Mouse (Mus musculus) cerebellum, adult 18-20 months (tissue): ENCODE data around the gene Smg5.
A peak's percentile ranks its signal among the peaks of the same experiment; 100 is the strongest.
"Not testable (repeated sequence)": the region's sequence is repeated elsewhere in the genome, so short reads cannot be mapped to it uniquely, and the experiment has no call there.

Source experiments
- DNase-seq, 2 experiments: peaks; one replicate each; pipeline ENCODE4 v3.0.0; 2021

Smg5 gene

DNA sequence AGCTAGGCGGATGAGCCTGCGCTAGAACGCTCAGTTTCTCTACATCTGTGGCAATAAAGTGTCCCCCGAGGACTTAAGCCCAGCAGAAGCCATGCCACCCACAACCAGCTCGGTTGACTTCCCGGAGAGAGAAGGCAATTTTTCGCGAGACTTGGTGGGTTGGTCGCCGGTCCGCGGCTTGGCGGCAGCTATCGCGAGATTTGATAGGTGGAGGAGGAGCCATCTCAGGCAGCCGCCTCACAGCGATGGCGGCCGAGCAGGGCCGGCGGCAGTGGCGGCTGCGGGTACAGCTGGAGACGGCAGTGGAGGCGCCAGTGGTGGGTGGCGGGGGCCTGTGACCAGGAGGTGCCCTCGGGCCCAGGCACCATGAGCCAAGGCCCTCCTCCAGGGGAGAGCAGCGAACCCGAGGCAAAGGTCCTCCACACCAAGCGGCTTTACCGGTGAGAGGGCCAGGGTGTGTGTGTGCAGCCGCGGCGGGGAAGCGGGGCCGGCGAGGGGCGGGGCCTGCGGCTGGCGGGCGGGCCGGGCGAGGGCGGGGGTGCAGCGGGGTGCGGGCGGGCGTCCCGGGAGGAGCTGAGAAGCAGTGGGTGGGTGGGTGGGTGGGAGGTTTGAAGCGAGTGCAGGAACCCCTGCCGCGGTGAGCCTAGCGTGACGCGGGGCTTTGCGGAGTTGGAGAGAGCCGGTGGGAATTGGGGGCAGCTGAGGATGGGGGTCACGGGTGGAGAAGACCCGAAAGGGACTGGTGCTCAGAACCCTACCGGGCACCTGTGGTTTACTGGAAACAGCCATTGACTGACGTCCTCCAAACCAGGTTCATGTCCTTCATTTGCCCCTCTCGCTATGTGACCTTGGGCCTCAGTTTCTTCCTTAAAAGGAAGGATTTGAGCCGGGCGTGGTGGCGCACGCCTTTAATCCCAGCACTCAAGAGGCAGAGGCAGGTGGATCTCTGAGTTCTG is at the start of gene Smg5, which contains the start of gene Tmem79:
Smg5 (plus strand) TSS at position 203 of the 956 bp plus-strand sequence.
Tmem79 (minus strand) TSS at position 91 of the 956 bp plus-strand sequence.
- DNase-seq, result peak; percentile 95

DNA sequence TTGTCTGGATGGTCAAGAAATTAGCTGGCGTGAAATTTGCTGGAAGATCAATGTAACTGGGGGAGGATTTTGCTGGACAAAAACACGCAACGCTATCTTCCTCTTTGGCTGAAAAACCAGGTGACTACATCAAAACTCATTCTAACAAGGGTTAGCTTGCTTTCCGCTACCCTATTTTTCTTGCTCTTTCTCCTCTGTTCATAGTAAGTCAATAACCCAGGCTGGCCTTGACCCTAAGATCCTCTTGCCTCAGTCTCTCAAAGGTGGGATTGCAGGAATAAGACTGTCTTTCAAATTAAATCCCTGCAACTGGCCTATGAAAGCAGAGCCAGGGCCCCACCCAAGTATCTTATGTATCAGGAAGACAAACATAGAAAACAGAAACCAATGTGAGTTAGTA is 49.0 kb upstream of the Smg5 start, which contains the start of gene Gm38392:
Gm38392 (minus strand) TSS at position 101 of the 400 bp plus-strand sequence.
- no peak for DNase-seq

DNA sequence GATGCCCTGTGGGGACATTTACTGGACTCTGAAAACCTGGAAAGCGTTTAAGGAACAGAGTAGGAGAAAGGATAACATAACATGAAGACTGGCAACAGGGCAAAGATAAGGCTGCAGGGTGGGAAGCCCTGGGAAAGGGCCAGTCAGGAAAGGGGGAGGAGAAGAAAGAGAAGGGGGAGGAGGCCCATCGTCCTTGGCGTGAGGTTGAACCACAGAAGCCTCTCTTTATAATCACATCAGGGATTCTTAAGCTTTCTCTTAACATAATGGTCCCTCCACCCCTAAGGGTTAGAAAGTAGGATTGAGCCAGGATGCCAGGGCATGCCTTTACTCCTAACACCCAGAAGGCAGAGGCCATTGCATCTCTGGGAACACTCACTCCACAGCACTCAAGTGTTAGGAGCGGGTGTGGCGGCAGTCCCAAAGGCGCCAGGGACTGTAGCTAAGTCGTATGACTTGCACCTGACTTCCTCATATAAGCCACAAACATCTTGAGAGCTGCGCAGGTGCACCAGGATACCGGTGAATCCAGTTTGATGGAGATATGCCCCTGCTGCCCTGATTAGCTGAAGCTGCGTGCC is 47.8 kb upstream of the Smg5 start:
- DNase-seq, result not testable (repeated sequence)

DNA sequence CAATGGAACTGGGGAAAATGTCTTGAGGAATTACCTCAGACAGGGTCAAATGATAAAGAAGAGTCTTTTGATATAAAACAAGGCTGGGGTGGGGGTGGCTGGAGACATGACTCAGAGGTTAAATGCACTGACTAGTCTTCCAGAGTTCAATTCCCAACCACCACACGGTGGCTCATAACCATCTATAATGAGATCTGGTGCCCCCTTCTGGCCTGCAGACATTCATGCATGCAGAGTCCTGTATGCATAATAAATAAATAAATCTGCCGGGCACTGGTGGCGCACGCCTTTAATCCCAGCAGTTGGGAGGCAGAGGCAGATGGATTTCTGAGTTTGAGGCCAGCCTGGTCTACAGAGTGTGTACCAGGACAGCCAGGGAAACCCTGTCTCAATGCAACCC is 44.1 kb upstream of the Smg5 start:
- peak; percentile 14 to 27 for DNase-seq

DNA sequence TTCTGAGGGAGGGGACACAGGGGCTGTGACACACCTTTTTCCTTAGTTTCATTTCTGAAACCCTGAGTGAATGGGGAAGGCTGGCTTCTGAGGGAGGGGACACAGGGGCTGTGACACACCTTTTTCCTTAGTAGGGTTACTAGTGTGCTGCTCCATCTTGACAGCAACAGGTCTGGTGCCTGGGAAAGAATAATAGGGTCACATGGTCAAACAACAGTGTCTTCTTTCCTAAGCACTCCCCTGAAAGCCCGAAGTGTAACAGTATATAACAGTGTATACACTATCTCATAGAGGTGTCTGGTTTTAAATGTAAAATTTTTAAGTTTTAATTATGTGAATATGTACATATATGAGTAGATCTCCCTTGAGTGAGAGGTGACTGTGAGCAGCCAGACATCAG is 40.8 kb upstream of the Smg5 start:
- DNase-seq, result not testable (repeated sequence)

DNA sequence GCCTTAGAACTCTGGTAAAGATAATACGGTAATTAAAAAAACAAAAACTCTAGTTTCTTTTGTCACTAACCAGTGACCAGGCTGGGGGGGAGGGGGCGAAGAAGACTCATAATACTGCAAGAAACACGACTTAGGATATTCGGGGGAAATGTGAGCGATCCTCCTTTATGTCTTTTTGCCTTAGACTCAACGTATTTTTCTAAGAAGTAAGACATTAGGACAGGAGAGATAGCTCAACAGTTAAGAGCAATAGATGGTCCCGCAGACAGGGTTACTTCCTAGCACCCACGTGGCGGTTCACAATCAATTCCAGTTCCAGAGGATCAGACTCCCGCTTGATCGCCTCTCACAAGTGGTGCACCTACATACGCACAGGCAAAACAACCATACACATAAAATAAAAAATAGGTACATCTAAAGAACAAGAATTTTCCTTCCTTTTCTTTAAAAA is 39.9 kb upstream of the Smg5 start:
- no peak for DNase-seq

DNA sequence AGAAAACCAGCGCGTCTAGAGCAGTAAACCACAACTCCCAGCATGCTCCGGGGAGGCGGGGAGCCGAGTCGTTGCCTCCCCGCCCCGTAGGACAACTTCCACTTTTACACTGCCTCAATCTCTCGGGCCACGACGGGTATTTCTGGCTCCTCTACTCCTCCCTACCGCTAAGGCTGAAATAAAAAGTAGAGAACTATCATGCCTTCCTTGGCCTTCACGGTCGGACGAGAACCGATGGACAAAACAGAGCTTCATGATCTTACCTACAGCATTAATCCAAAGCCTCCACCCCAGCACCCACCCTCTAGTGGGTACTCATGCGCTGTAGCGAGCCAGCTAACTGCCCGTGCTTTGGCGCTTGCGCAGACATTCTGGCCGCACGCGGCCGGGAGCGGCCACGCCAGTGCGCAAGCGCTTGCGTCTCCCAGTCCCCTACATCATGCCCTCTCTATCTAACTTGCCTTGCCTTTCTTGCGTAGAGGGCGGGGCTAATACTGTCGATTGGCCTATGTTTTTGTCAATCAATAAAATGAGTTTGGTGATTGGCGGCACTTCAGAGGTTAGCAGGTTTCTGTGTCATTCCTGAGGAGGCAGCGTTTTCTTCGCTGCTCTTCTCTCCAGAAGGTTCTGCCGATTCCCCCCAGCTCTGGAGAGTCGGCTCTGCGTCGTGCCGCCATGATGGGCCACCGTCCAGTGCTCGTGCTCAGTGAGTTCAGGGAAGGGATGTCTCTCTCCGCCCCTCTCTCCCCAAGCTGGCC is 39.3 kb upstream of the Smg5 start, which contains the start of the genes Tsacc and Cct3:
Tsacc (minus strand) TSS at position 439 of the 758 bp plus-strand sequence.
Cct3 (plus strand) TSS at position 556 of the 758 bp plus-strand sequence.
- peak; percentile 97 for DNase-seq

DNA sequence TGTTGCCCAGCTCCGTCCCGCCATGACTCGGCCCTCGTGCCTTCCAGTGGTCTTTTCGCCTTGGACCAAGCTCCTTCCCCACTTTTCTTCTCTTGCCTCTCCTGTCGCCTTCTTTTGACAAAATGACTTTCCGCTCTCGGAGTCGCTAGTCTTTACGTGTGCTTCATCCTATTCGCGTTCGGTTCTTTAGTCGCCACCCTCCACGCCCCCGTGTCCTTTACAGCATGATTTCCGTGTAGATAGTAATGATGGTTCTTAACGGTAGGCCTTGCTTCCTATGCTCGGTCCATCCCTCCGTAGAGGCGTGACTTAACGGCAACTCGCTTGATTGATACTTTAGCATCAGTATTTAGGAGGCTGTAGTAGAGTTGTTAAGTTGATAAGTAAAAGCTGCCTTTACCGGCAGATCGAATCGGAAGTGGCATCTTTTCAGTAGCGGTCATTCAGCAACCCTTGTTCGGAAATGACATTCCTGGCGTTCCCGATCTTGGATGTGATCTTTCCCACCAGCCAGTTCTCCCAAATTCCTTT is 38.7 kb upstream of the Smg5 start:
- DNase-seq, result no peak

DNA sequence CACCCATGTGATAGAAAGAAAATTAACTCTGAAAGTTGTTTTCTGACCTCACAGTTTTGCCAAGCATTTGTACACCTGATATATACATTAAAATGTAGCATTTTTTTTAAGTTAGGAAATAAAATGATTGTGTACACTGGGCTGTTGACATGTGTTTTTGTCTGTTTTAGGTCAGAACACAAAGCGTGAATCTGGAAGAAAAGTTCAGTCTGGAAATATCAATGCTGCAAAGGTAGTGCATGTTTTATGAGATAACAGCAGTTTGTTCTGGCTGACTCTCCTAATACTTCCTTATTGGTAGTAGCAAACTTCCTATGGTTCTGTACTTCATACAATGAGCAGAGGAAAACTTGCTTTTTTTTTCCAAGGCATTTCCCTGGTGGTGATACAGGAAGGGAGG is 36.9 kb upstream of the Smg5 start:
- DNase-seq, result no peak

DNA sequence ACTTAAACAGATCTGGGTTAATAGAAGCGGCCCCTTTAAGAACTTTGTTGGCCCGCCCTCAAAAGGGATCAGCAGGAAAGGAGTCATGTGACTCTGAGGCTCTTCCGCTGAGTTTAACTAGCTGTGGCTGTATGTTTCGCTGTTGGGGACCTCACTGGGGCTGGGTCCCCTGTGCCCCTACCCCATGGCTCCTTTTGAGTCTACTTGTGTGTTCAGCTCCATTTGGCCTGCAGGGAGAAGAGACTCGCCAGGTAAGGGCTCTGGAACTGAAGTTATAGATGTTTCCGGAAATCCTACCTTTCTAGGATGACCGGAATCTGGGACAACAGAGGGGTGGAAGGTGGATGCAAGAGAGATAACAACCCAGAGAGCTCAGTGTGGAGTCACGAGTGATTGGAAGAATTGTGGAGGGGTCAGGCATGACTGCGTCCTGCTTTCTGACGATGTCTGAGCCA is 11.1 kb upstream of the Smg5 start, which contains the start of gene Glmp:
Glmp (plus strand) TSS at position 73 of the 455 bp plus-strand sequence.
- DNase-seq, result peak; percentile 74 to 76

DNA sequence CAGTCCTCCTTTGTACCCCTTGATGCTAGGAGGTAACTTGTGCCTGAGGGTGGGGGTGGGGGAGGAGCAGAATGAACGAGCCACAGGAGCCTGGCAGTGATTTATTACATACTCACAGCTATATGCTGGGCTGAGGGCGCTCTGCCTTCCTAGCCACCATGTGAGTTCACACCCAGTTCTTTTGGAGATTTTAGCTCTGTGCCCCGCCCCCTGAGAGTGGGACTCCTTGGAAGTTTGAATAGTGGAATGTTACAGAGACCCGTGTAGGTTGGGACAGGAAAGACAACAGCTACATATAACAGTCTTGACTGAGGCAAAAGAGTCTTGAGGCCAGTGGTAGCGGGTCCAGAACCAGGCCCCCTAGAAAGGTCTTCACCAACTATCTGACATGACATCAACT is 7.1 kb upstream of the Smg5 start:
- DNase-seq, result no peak

DNA sequence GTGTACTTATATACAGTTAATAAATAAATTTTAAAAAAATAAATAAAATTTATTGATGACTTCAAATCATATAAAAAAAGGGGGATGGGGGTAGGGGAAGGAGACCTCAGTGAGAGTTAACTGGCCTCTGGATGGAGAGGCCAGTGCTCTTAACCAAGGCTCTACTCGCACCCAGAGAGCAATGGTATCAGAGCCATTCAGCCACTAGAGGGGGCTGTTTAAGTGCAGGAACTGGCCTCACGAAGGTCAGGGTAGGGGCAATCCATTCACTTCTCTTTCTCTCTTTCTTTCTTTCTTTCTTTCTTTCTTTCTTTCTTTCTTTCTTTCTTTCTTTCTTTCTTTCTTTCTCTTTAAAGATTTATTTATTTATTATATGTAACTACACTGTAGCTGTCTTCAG is 4.8 kb upstream of the Smg5 start:
- DNase-seq, result peak; percentile 47 to 58

DNA sequence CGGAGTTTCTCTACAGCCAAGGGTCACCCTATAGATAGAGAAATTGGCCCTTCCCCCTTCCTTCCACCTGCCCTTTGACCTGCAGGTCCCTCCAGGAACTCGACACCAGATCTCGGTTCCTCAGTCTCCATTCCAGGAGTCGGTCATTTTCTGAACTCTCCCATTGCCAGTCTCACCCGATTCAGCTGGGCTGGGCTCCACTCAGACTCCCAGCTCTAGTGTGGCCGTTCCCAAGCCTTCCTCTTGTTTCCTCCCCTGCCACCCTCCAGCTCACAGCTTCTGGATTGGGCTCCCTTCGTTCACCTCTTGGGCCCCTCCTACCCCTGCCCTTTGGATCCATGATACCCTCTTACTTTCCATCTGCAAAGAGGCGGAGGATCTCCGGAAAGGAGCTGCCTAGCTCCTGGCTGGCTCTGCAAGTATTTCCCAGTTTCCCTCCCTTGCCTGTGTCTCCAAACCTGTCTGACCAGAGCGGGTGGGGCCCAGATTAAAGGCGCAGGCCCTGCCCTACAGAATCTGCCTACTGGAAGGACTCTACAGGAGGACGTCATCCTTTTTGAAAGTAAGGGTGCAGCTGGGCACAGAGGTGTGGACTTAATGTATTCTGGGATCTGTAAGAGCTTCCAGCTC is 1.9 kb upstream of the Smg5 start:
- DNase-seq, result no peak

DNA sequence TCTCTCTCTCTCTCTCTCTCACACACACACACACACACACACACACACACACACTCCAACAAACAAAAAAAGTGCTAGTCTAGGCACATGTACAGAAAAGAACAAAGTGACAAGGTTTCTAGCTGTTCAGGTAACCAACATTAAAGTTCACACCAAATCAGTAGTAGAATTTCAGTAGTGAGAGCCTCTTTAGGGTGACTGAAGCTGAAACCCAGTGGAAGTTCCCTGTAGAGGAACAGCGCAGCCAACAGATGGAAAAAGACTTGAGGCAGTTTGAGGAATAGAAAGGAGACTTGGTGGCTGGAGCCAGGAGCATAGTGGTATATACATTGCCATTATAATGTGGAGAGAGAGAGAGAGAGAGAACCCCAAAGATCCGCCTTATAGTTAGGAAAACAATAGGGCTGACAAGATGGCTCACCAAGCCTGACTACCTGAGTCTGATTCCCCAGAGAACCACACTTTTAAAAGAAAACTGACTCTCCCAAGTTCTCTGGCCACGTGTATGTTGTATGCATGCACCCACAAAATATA is 1.1 kb upstream of the Smg5 start:
- no peak for DNase-seq

DNA sequence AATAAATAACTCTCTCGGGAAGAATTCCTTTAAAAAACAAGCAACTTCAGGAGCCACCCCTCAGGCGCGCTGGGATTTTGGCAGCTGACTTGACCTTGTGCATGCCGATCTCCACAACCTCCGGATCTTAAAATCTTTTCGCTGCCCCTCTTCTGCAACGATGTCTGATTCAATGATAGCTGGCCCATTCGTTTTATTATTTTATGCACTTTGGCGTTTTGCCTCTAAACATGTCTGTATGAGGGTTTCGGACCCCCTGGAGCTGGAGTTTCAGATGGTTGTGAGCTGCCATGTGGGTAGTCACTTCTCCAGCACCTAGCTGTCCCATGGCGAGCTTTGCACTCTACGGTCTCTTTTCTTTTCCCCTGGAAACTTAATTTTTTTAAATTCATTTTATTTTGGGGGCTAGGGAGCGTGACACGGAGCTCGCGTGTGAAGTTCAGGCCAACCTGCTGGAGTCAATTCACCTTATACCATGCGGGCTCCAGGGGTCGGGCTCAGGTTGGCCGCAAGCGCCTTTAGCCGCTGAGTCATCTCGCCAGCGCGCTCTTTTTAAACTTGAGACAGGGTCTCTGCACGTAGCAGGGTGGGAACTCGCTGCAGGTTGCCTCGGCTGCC is 515 bp upstream of the Smg5 start:
- DNase-seq, result peak in 1 of 2 experiments; percentile 14

DNA sequence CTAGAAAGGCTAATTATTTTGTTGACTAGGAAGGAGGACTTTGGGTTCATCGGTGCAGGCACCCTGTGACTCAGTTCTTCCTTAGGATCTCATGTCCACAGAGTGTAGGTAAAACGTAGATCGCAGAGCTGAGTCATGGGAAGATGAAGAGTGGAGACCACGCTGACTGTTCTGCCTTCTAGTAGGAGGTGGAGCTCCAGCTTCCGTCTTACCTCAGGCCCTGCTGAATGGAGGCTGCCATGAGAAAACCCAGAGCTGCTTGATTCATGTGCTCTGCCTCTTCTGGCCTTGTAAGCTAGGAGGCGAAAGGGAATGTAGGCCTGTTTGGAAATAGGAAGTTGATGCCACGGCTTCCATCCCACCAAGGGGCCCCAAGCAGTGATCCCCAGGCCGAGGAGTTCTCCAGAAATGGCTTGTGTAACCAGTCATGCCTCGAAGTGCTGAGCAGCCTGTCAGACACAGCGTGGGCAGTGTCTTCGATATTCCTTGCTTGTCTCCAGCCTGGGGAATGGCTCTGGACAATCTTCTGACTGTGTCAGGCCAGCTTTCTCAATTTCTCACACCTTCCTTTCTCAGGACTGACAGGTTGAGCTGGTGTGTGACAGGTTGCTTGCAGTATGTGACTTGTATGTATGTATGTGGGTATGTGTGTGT is 1.4 kb downstream of the Smg5 start:
- no peak for DNase-seq

DNA sequence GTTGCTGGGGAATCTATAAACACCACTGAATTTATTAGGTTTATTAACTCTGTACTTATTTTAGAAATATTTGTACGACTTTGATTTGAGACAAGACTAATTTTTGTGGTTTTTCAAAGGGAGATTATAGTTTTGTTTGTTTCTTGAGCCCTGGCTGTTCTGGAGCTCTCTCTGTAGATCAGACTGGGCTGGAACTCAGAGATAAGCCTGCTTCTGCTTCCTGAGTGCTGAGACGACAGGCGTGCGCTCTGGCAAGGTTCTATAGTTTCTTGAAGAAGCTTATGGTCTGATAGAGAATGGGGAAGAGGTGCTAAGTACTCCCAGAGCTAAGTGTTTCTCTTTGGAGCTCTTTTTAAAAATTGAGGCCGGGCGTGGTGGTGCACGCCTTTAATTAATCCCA is 2.3 kb downstream of the Smg5 start:
- DNase-seq, result no peak

DNA sequence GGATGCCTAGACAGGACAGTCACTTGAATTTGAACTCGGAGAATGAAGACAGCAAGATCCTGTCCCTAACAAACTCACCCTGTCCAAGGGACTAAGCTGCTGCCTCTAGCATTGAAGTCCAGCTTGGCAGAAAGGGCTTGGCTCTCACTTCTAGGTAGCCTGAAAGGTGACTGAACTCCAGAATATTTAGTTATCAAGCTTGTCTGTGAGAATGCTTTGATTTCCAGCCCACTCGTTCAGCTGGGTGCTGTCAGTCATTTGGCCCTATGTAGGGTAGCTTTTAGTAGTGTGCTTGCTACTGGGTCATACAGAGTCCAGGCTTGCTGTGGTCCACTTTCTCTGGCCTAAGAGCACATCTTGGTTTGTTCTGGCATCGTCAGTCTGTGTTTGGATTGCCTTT is 2.9 kb downstream of the Smg5 start:
- no peak for DNase-seq

DNA sequence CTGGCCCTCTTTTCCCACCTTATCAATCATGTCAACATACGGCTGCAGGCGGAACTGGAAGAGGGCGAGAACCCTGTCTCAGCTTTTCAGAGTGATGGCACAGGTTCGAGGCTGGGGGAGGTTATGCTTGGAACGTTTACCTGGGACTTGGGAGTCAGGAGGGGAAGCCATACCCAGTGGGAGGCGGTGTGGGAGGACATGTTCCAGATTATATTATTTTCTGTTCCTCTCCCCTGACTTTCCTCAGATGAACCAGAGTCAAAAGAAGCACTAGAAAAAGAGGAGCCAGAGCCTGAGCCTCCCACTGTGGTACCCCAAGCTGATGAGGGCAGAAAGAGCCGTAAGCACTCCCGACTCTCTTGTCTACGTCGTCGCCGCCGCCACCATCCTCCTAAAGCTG is 14.7 kb downstream of the Smg5 start:
- no peak for DNase-seq

DNA sequence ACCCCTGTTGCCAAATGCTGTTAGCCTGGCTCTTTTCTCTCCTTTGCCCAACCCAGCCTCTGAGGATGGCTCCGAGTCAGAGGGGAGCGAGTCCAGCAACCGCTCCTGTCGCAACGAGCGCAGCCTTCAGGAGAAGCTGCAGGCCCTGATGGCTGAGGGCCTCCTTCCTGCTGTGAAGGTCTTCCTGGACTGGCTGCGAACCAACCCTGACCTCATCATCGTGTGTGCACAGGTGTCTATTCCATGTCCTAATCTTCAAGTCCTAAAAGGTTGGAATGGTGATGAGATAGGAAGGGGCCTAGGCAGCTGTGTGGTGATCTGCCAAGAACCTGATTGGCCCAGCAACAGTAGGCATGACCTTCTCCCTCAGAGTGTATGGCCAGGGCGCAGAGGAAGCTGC is 16.8 kb downstream of the Smg5 start:
- DNase-seq, result peak; percentile 68
